Mouse (Mus musculus) midbrain, embryonic 12.5 days (tissue): ENCODE measurements around the gene Apoa2. TPM values are rescaled to one million over a fixed set of nuclear protein-coding genes. Genes with fewer than 3 reads are reported as not detected.

ENCODE experiments used
- ATAC-seq: fragments of 200-750 bp; cut with Nextera tagmentation; 2 replicates; pipeline ENCODE4 v1.8.0; 2017; ENCODE audit warnings: low read depth, moderate TSS enrichment, moderate library complexity; ENCODE audit not compliant: low FRiP score
- H3K27ac ChIP-seq: fragments of 300-500 bp; sonication (generic); replicated peaks from 2 replicates; pipeline ENCODE4 v1.5.1; 2016; ENCODE audit warnings: mild to moderate bottlenecking
- H3K27me3 ChIP-seq: fragments of 300-500 bp; sonication (generic); 2 replicates; pipeline ENCODE4 v1.6.1; 2016; ENCODE audit warnings: mild to moderate bottlenecking
- H3K36me3 ChIP-seq: fragments of 300-500 bp; sonication (generic); 2 replicates; pipeline ENCODE4 v1.6.1; 2016
- H3K4me1 ChIP-seq: fragments of 300-500 bp; sonication (generic); 2 replicates; pipeline ENCODE4 v1.6.1; 2016
- H3K4me2 ChIP-seq: fragments of 300-500 bp; sonication (generic); replicated peaks from 2 replicates; pipeline ENCODE4 v1.6.1; 2016; ENCODE audit warnings: mild to moderate bottlenecking, moderate library complexity
- H3K4me3 ChIP-seq: fragments of 300-500 bp; sonication (generic); 2 replicates; pipeline ENCODE4 v1.5.1; 2016; ENCODE audit warnings: mild to moderate bottlenecking
- H3K9ac ChIP-seq: fragments of 300-500 bp; sonication (generic); replicated peaks from 2 replicates; pipeline ENCODE4 v1.6.1; 2016; ENCODE audit warnings: mild to moderate bottlenecking, moderate library complexity
- H3K9me3 ChIP-seq: fragments of 300-500 bp; sonication (generic); 2 replicates; pipeline ENCODE4 v1.6.1; 2016; ENCODE audit warnings: mild to moderate bottlenecking
- WGBS: fragments of 180-500 bp; shearing (Covaris S2); methylation state at CpG from one replicate; pipeline ENCODE4 v1.1.7; 2016; 5-methylcytosine and 5-hydroxymethylcytosine counted together
- polyA plus RNA-seq: library from polyadenylated mRNA; unstranded; fragments of >200 nt; fragmentation: Nextera tagmentation; extraction: Ambion mirVana; gene quantifications from 2 replicates; pipeline ENCODE4 v1.2.1, GENCODE M21; 2016

Apoa2 gene
- polyA plus RNA-seq, 1 experiment from 2014 or later, result 2.9 TPM

DNA sequence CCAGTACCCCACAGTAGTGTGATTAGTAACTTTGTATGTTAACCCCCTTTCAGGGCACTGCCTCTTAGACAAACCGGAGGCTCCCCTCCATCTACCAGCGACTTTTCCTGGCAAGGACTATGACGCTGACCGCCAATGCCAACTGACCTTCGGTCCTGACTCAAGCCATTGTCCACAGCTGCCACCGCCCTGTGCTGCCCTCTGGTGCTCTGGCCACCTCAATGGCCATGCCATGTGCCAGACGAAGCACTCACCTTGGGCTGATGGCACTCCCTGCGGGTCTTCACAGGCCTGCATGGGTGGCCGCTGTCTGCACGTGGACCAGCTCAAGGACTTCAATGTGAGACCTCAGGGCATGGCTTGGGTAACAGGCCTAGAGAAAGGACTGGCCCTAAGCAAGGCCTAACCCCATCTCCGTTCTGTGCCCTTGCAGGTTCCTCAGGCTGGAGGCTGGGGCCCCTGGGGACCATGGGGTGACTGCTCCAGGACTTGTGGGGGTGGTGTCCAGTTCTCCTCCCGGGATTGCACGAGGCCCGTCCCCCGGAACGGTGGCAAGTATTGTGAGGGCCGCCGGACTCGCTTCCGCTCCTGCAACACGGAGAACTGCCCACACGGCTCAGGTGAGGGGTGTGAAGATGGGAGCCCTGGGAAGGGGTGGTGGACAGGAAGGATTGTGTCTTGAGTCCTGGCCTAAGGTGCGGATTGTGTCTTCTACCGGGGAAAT lies 31.4 kb downstream of the Apoa2 start:
- ATAC-seq, result no peak; the same call in 1 of the 2 replicates
- H3K9ac ChIP-seq, result no peak overlapping the region
- H3K36me3 ChIP-seq, result no peaks in the 10 kb centered on the region
- 91% methylated on average over 24 of the region's 24 CpGs for whole genome bisulfite sequencing
- H3K27ac ChIP-seq, result no peak overlapping the region
- H3K9me3 ChIP-seq, result no peaks in the 10 kb centered on the region
- peaks cover 13% of the 10 kb centered on the region for H3K4me1 ChIP-seq
- H3K4me3 ChIP-seq, result no peak overlapping the region
- H3K4me2 ChIP-seq, result no peak overlapping the region
- peaks cover 3% of the 10 kb centered on the region; the same call in 1 of the 2 replicates for H3K27me3 ChIP-seq

DNA sequence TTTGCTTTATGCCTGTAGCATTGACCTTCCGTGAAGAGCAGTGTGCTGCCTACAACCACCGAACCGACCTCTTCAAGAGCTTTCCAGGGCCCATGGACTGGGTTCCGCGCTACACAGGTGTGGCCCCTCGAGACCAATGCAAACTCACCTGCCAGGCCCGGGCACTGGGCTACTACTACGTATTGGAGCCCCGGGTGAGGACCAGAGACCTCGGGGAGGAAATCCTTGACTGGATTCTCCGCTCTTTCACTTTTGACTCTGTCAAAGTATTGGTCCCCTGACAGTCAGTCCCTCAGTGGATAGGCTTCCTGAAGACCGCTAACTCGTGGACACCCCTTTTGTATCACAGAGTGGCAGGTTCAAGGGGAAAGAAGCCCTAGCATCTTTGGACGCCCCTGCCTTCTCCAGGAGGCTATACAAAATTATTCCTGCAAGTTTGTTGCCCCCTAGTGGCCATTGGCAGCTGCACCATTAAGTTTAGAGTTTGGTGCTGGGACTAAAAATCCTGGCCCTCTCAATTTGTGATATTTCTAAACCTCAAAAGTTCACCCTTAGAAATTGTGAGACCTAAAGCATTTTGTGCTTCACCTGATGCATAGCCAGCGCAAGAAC lies 32.2 kb downstream of the Apoa2 start:
- Histone ChIP-seq H3K4me3 (no peak overlapping the region), H3K36me3 (no peaks in the 10 kb centered on the region), H3K9me3 (no peaks in the 10 kb centered on the region), H3K27ac (no peak overlapping the region), H3K4me1 (peaks cover 7% of the 10 kb centered on the region), H3K4me2 (no peak overlapping the region), H3K9ac (no peak overlapping the region), H3K27me3 (peaks cover 3% of the 10 kb centered on the region; the same call in 1 of the 2 replicates)
- ATAC-seq, result no peak
- 71% methylated on average over 15 of the region's 15 CpGs for WGBS

DNA sequence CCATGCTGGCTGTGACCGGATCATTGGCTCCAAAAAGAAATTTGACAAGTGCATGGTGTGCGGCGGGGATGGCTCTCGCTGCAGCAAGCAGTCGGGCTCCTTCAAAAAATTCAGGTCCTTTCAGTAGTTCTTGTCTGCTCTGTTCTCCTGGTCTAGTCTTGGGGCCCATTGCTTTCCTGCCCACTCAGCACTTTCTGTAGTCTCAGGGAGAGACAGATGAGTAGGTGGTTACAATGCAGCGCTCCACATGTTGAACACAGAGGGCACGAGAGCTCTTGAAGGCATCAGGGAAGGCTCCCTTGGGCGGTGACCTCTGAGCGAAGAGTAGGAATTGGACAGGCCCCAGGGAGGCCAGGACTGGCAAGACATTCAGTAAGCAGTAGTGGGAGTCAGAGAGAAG lies 32.9 kb downstream of the Apoa2 start:
- H3K9me3 ChIP-seq, result no peaks in the 10 kb centered on the region
- peaks cover 2% of the 10 kb centered on the region; the same call in 1 of the 2 replicates for H3K27me3 ChIP-seq
- H3K4me2 ChIP-seq, result no peak overlapping the region
- H3K4me3 ChIP-seq, result no peak overlapping the region
- H3K36me3 ChIP-seq, result no peaks in the 10 kb centered on the region
- H3K9ac ChIP-seq, result no peak overlapping the region
- H3K4me1 ChIP-seq, result peaks cover 8% of the 10 kb centered on the region
- ATAC-seq, result no peak
- H3K27ac ChIP-seq, result no peak overlapping the region
- WGBS, result 88% methylated on average over 9 of the region's 9 CpGs

DNA sequence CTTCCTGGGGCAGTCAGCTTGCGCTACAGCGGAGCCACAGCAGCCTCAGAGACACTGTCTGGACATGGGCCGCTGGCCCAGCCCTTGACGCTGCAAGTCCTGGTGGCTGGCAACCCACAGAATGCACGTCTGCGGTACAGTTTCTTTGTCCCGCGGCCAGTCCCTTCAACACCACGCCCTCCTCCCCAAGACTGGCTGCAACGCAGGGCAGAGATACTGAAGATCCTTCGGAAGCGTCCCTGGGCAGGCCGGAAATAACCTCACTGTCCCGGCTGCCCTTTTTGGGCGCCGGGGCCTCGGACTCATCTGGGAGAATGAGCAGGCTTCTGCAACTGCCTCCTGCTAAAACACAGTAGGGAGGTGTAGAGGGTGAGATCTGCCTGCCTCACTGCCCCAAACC lies 34.1 kb downstream of the Apoa2 start:
- H3K4me3 ChIP-seq, result no peak overlapping the region
- no peak for ATAC-seq
- no peak overlapping the region for H3K27ac ChIP-seq
- no peaks in the 10 kb centered on the region for H3K36me3 ChIP-seq
- 82% methylated on average over 17 of the region's 17 CpGs for WGBS
- H3K9me3 ChIP-seq, result no peaks in the 10 kb centered on the region
- H3K27me3 ChIP-seq, result no peaks in the 10 kb centered on the region
- H3K4me2 ChIP-seq, result no peak overlapping the region
- no peak overlapping the region for H3K9ac ChIP-seq
- H3K4me1 ChIP-seq, result peaks cover 15% of the 10 kb centered on the region

- Histone ChIP-seq H3K4me1 (peaks cover 15% of the 10 kb centered on the region), H3K4me3 (no peak overlapping the region), H3K27ac (no peak overlapping the region), H3K27me3 (no peaks in the 10 kb centered on the region), H3K36me3 (no peaks in the 10 kb centered on the region), H3K9ac (no peak overlapping the region), H3K9me3 (no peaks in the 10 kb centered on the region), H3K4me2 (no peak overlapping the region)
- ATAC-seq, result no peak
- 83% methylated on average over 3 of the region's 3 CpGs for WGBS
These were observed 35.5 kb downstream of the Apoa2 start for GRCm38 (mm10) chr1:171260316-171260715.

- H3K4me3 ChIP-seq, result peak overlapping the region; percentile 29
- H3K4me2 ChIP-seq, result peak overlapping the region; percentile 50
- peak overlapping the region; percentile 50 for H3K27ac ChIP-seq
- WGBS, result 7% methylated on average over 8 of the region's 8 CpGs
- H3K36me3 ChIP-seq, result no peaks in the 10 kb centered on the region
- H3K27me3 ChIP-seq, result no peaks in the 10 kb centered on the region
- ATAC-seq, result peak; percentile 67
- H3K9me3 ChIP-seq, result no peaks in the 10 kb centered on the region
- H3K4me1 ChIP-seq, result peaks cover 15% of the 10 kb centered on the region
- 0 out of 2 replicates have a peak overlapping the region, but pooled peaks have one; percentile 17 for H3K9ac ChIP-seq
These were observed 37.8 kb downstream of the Apoa2 start for GRCm38 (mm10) chr1:171262594-171263130.

- Histone ChIP-seq H3K4me1 (peaks cover 15% of the 10 kb centered on the region), H3K27me3 (no peaks in the 10 kb centered on the region), H3K9ac (0 out of 2 replicates have a peak overlapping the region, but pooled peaks have one; percentile 17), H3K9me3 (no peaks in the 10 kb centered on the region), H3K27ac (peak overlapping the region; percentile 54), H3K4me3 (peak overlapping the region; percentile 29; the same call in 1 of the 2 replicates), H3K4me2 (peak overlapping the region; percentile 50), H3K36me3 (no peaks in the 10 kb centered on the region)
- ATAC-seq, result peak; percentile 88
- WGBS, result 0% methylated on average over 2 of the region's 2 CpGs
These were observed 38.3 kb downstream of the Apoa2 start for GRCm38 (mm10) chr1:171263185-171263611.

DNA sequence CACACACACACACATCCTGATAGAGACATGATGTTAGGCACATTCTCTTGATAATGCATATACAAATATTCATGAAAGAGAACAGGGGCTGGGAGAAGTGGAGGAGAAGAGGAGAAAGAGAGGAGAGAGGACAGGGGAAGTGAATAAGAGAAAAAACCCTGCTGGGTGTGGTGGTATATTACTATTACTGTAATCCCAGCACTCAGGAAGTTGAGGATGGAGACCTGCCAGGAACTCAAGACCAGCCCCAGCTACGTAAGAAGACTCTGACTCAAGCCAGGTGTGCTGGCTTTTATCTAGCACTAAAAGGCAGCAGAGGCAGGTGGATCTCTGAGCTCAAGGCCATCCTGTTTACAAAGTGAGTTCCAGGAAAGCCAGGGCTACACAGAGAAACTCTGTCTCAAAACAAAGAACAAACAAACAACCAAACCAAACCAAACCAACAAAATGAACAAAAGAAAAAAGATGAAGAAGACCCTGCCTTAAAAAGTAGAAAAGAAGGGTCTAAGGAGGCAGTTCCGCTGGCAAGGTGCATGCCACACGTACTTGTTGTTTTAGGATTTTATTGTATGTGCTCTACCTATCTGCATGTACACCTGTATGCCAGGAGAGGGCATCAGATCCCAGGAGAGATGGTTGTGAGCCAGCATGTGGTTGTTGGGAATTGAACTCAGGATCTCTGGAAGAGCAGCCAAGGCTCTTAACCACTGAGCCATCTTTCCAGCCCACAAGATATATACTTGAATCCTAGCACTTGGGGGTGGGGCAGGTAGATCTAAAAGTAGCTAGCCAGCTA lies 39.0 kb downstream of the Apoa2 start:
- Histone ChIP-seq H3K4me3 (no peak overlapping the region), H3K36me3 (no peaks in the 10 kb centered on the region), H3K27me3 (no peaks in the 10 kb centered on the region), H3K9ac (no peak overlapping the region), H3K4me2 (peak overlapping the region; percentile 50), H3K4me1 (peaks cover 15% of the 10 kb centered on the region), H3K9me3 (no peaks in the 10 kb centered on the region), H3K27ac (peak overlapping the region; percentile 54)
- ATAC-seq, result no peak
- 88% methylated on average over 3 of the region's 3 CpGs for WGBS

DNA sequence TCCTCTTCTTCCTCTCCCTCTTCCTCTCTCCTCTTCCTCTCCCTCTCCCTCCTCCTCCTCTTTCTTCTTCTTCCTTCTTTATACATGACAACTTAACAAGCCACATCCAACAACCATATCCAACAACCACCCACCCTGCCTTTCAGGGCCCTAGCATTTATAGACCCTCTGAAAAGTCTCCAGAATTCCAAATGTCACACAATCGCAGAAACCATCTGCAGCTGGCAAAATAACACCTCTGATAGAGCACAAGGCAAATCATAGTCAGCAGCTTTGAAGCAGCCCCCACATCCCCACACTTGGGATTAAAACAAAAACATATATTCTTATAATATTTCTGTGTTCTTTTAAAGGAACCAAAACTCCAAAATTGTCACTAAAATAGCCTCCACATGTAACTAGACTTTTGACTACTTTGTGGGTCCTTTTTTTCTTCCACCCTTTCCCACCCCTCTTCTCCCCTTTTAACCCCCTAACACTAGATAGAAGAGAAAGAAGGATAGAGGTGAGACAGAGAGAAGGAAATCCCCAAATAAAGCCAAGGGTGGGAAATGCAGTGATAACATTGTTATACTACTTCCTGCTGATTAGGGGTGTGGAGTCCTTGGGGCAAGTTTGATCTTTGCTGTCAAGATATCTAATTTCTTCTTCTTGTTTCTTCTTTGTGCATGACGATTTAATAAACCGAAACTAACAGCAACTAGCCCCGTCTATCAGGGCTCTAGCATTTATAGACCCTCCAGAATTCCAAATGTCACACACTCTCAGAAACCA lies 41.3 kb downstream of the Apoa2 start:
- ATAC-seq, result no peak
- Histone ChIP-seq H3K4me3 (no peak overlapping the region), H3K27me3 (no peaks in the 10 kb centered on the region), H3K9ac (no peak overlapping the region), H3K36me3 (no peaks in the 10 kb centered on the region), H3K27ac (no peak overlapping the region), H3K9me3 (no peaks in the 10 kb centered on the region), H3K4me2 (no peak overlapping the region), H3K4me1 (peaks cover 24% of the 10 kb centered on the region)
- 75% methylated on average over 4 of the region's 4 CpGs for WGBS

DNA sequence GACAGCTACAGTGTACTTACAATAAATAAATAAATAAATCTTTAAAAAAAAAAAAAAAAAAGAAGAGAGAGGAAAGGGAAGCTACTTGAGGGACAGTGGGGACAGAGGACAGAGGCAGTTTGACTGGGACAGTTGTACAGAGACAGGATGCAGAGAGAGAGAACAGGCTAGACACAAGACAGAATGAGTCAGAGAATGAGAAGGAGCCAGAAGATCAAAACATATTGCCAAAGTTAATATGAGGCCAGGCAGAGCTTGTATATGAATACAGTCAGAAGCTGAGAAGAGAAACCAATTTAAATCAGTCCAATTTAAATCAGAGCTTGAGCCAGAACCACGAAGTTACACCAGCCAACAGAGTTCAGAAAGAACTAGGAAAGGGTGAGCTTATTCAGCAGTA lies 43.5 kb downstream of the Apoa2 start:
- 65% methylated on average over 1 of the region's 1 CpGs for WGBS
- H3K27me3 ChIP-seq, result no peaks in the 10 kb centered on the region
- H3K4me3 ChIP-seq, result no peak overlapping the region
- no peaks in the 10 kb centered on the region for H3K9me3 ChIP-seq
- no peak overlapping the region for H3K4me2 ChIP-seq
- H3K36me3 ChIP-seq, result peaks cover 9% of the 10 kb centered on the region; the same call in 1 of the 2 replicates
- peaks cover 14% of the 10 kb centered on the region for H3K4me1 ChIP-seq
- no peak for ATAC-seq
- no peak overlapping the region for H3K27ac ChIP-seq
- H3K9ac ChIP-seq, result no peak overlapping the region

- WGBS, result 3% methylated on average over 36 of the region's 36 CpGs
- H3K9ac ChIP-seq, result peak within 1 kb of the TSS; percentile 84
- H3K4me2 ChIP-seq, result peak within 1 kb of the TSS; percentile 97
- H3K36me3 ChIP-seq, result peaks cover 25% of the 10 kb centered on the region
- H3K27me3 ChIP-seq, result no peaks in the 10 kb centered on the region
- H3K9me3 ChIP-seq, result no peaks in the 10 kb centered on the region
- peak within 1 kb of the TSS; percentile 80 for H3K4me3 ChIP-seq
- peak; percentile 97 for ATAC-seq
- H3K4me1 ChIP-seq, result peaks cover 11% of the 10 kb centered on the region
- H3K27ac ChIP-seq, result no peak within 1 kb of the TSS; the same call in 1 of the 2 replicates
These were observed 45.2 kb downstream of the Apoa2 start, which contains the start of gene B4galt3 for GRCm38 (mm10) chr1:171269848-171270572. TSS of gene B4galt3 (plus strand) at chr1:171270328.
